Mouse (Mus musculus) embryonic stem cell, embryonic (primary cell): ENCODE measurements at regions not wholly inside any gene's neighbourhood (a gene's known extent, or its start where the extent isn't known, plus 50 kb on each side); places are given as distances from the start of the nearest gene placed in this dataset.

Experiments
- CTCF ChIA-PET, 4 experiments: fragments of 300-600 bp in 2 of 4; fragments of 350-600 bp in 2 of 4; sonication (Branson Sonifier 250); formaldehyde crosslinking; loops; one replicate each; lab custom pipeline; 2022; ENCODE audit warnings: inconsistent platforms in 2 of 4; lab: Charles Lee
- POLR2A ChIA-PET, 4 experiments: fragments of 300-600 bp in 2 of 4; fragments of 350-600 bp in 2 of 4; sonication (Branson Sonifier 250); formaldehyde crosslinking; loops; one replicate each; lab custom pipeline; 2022; ENCODE audit warnings: antibody characterized with exemption in 4 of 4, inconsistent platforms in 1 of 4; lab: Charles Lee

DNA sequence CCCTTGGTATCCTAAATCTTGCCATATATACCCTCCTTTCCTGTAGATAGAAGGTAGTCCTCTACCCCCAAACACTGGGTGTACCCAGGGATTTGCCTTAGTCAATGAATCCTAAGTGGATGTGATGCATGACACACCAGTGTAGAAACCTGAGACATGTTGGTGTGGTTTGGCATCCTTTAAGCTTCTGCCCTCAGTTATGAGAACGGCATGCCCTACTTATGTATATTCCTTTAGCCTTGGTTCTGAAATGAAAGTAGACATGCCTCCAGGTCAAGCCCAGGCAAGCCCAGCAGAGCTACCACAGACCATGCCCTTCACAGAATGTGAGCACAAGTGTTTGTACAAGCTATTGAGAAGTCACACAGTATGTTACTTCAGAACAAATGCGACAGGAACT is 608.4 kb upstream of the 2610301B20Rik start:
- ChIA-PET POLR2A (no interaction called here), CTCF (no interaction called here)

DNA sequence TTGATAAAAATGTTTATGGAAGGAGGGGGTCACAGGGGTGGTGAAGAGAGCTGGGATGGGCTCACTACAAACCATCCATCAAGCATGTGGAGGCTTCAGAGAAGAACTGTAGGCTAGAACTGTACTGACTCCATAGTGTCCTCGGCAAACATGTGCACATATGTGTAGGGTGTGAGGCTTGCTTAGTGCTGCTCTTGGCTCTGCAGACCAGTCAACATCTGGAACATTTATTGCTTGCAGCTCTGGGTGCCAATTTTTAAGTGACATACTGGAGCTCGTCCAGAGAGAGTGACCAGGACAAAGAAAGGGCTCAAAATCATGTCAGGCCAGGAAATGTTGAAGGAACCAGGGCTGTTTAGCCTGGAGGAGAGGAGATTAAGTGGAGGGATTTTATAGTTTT is 588.7 kb upstream of the 2610301B20Rik start:
- CTCF ChIA-PET, result interaction anchor here in 1 of 4 experiments (0.5 kb wide), 1 partner anchor 1044 kb away, joined by 3 read pairs; no protein-coding TSS in a partner anchor
- POLR2A ChIA-PET, result no interaction called here

DNA sequence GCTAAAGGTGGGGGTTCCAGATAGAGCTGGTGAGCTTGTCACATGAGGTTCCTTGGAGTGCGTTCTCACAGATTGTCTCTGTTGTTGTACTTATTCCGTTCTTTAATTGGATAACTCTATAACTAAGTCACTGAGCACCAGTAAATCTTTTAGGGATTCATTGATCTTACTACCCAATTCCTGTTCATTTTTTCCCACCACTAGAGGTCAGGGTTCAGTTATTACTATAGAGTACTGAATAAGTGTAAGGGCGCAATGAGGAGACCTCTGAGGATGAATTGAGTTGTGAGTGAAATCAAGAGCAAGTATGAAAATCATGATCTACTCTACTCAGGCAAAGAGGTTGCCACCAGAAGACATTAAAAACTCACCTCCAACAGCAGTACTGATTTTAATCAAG is 584.0 kb upstream of the 2610301B20Rik start:
- POLR2A ChIA-PET, result no interaction called here
- CTCF ChIA-PET, result no interaction called here

DNA sequence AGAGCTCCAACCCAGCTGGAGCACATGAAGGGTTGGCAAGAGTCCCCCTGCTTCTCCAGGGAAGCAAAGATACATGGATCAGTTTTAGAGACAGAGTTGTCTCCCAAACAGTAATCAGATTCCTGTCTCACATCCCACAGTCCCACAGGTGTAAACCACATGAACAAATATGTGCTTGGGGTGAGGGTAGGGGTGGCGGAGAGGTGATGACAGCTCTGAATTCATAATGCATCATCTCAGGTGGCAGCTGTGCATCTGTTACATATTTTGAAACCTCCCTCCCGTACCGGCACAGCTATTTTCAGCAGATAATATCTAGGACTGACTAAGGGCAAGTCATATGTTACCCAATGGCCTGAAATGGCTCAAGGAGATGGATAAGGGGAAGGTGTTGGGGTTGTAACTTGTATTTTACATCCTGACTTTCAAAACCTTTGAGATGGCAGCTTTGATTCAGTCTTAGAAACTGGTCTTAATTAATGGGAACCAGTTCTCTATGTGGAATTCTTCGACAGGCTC is 579.2 kb upstream of the 2610301B20Rik start:
- ChIA-PET POLR2A (no interaction called here), CTCF (no interaction called here)

DNA sequence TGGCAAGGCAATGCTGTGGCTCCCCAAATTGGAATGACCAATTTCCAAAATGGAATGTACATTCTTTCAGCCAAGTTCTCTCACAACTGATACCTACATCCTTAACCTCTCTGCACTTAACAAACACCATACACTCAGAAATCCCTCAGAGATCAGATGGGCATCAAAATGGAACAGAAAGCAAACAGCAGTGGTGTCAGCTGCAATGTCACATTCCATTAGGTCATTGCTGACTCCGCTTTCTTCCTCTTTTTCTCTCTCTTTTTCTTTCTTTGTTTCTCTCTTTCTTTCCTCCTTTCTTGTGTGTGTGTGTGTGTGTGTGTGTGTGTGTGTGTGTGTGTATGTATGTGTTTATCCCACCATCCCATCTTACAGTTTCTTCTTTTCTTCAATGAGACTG is 578.1 kb upstream of the 2610301B20Rik start:
- POLR2A ChIA-PET, result no interaction called here

DNA sequence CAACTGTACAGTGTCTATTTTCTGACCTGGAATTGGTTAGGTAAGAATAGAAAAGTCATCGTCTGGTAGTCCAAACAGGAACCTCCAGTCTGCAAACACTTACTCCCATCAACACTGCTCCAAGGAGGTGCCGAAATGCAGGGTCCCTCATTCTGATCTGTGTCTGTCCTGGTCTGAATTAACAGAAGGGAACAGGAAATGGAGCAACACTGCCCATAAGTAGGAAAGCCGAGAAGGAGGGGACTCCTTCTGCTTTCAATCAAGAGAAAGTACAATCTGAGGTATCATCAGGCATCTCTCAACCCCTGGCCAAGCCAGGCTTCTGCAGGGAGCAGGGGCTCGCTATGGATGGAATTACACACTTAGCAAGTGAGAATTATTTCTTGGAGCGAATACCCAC is 562.4 kb upstream of the 2610301B20Rik start:
- ChIA-PET CTCF (no interaction called here), POLR2A (no interaction called here)

More for the DNA sequence above, 578.1 kb upstream of the 2610301B20Rik start:
- CTCF ChIA-PET, result no interaction called here

DNA sequence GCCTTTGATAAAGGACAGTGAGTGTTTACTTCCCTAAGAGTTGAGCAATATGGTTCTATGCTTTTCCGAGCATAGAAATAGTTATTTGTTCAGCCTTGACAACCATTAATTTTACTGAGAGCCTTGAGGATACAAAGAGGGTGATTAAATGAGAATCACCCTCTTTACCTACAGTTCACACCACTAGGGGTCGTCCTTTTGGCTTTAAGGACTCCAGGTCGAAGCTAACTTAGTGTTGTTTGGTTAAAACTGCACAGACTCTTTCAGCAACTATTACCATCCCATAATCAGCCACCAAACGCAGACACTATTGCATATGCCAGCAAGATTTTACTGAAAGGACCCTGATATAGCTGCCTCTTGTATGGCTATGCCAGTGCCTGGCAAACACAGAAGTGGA is 559.2 kb upstream of the 2610301B20Rik start:
- CTCF ChIA-PET, result no interaction called here
- POLR2A ChIA-PET, result no interaction called here

DNA sequence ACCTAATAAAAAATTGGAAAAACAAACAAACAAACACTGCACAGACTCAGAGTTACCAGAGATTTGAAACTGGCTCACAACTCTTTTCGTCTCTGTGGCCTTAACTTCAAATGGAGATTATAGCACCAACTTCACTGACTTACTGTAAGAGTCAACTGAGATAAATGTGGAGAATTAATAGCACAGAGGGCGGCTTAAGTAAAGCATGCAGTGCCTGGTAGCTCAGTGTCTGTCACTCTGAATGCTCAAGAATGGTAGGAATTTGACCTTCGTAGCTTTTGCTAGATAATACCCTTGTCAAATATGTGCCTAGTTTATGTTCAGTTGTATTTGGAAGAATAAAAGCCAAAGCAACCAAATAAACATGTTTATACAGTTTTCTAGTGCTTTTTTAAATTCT is 558.4 kb upstream of the 2610301B20Rik start:
- ChIA-PET CTCF (no interaction called here), POLR2A (no interaction called here)

DNA sequence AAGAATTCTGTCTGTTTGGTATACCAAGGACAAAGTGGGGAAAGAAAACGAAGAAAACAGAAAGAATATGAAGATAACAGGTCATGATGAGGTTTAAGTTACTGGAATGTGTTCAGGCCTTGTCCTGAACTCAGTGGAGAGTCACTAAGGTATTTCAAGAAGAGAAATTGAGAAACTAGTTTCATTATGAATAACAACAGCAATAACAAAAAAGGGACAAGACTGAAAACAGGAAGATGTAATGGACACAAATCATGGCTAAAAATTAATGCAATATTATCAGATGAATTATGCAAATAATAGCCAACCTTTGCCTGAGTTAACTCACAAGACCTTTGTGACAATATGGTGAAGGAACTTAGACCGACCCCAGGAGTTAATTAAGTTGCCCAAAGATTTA is 530.2 kb upstream of the 2610301B20Rik start:
- ChIA-PET CTCF (interaction anchor here in 1 of 4 experiments (0.6 kb wide), 1 partner anchor 116 kb away, joined by 5 read pairs; no protein-coding TSS in a partner anchor), POLR2A (no interaction called here)

DNA sequence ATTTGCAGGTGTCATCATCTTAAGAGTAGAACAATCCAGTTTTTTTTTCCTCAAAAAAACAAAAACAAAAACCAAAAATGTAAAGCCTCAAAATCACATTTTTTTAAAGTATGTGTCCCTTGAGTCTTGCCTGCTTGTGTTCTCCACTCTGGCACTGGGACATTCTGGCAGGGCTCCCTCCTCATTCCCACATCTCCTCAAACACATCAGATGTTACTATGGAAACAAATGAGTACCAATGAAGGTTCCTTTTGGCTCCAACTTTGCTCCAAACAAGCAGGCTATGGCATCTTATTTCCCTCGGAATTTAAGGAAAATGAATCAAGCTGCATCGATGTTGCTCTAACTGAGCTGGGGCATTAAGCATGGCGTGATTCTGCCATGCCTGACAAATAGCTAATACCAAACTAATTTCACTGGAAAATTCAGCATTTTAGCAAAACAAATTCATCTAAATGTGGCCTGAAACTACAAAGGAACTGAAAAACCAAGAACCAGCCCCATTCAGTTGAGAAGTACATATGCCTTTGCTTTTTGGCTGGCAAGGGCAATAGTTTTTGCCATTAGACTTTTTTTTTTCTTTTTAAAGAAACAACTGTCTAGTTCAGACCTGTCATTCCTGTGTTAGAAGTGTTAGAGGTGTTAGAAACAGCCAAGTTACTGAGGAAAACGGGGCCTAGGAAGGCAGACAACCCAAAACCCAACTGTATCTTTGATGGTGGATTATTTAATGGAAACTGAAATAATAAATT is 522.2 kb upstream of the 2610301B20Rik start:
- POLR2A ChIA-PET, result no interaction called here
- CTCF ChIA-PET, result no interaction called here

DNA sequence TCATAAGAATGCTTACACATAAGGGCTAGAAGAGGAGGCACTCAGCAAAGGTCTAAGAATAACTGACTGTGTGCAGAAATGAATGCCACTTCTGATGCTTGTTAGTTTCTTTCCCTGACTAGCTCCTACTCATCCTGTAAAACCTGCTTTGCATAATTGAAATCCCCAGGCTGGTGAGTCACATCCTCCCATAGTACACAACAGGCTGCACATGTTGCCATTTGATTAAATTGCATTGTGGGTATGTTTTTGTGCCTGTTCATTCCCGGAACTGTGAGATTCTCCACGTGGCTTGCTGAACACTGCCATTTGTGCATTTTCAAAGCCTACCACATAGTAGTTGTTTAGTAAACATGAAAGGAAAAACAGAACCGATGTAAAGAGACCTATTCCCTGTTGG is 516.7 kb upstream of the 2610301B20Rik start:
- POLR2A ChIA-PET, result no interaction called here
- CTCF ChIA-PET, result no interaction called here

DNA sequence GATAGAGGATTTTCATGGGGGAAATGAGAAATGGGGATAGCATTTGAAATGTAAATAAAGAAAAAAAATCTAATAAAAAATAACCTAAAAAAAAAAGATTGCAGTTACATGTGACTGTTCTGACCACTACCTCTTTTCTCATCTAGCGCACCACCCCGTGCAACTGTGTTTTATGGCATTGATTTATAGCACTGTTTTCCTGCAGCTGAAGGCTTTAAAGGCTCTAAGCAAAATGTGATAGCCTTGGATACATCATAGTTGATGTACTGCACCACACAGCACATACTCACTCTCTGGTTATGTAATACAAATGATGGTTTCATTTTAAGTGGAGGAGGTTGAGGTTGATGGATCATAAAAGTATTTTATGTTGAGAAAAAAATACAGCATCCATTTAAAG is 484.5 kb upstream of the 2610301B20Rik start:
- POLR2A ChIA-PET, result no interaction called here
- CTCF ChIA-PET, result no interaction called here

DNA sequence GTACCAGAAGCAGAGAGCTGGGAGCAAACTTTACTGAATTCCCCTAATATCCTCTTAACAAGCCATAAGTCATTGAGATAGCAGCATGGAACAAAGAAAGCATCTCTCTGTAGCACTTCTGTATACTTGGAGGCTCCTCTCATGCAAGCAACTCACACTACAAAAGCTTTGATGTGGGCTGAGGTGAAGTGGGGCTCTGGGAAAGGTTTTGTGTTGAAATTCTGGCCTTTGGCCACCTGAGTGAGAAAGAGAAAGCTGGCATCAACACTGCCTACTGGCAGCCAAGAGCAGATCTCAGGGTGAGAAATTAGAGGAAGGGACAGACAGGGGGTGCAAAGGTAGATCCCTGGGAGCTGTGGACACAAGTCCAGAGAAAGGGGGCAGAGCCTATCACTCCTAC is 477.0 kb upstream of the 2610301B20Rik start:
- ChIA-PET CTCF (no interaction called here), POLR2A (no interaction called here)

DNA sequence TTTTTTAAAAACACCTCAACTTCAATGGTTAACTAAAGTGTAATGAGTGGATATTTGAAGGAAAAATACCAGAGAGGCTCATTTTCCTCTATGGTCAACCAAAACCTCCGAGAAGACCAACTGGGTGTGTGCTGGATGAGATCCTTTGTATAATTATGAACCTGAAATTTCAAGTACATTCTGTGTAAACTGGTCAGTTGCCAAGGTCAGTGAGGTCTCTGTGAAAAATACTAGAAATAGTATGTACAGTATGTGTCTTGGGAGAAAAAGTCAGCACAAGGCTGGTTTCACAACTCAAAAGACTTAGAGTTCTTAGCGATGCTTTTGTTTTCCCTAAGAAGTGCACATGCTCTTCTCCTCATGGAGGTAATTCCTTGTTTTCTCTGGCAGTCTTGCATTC is 476.2 kb upstream of the 2610301B20Rik start:
- ChIA-PET CTCF (no interaction called here), POLR2A (no interaction called here)

DNA sequence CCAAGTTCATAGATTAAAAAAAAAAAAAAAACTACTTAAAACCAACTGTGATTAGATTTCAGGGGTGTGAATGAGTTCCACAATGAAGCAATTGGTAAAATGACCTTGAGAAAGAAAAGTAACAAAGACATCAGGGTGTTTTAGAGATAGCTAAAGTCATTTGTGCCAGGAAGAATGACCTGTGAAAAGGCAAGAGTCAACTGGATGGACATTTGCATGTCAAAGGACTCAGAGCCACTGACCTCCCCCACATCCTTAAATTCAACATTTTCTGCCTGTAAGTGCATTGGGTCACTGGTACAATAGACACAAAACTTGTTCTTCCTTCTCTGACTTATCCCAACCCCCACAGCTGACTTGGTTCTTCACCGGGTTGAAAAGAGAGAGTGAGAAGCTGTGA is 474.6 kb upstream of the 2610301B20Rik start:
- ChIA-PET POLR2A (interaction anchor here in 3 of 4 experiments (0.6 to 1.0 kb wide), 6 partner anchors 60 to 653 kb away, joined by 3 to 5 read pairs (median 3); no protein-coding TSS in a partner anchor), CTCF (interaction anchor here in 1 of 4 experiments (0.9 kb wide), 1 partner anchor 574 kb away, joined by 3 read pairs; no protein-coding TSS in a partner anchor)

DNA sequence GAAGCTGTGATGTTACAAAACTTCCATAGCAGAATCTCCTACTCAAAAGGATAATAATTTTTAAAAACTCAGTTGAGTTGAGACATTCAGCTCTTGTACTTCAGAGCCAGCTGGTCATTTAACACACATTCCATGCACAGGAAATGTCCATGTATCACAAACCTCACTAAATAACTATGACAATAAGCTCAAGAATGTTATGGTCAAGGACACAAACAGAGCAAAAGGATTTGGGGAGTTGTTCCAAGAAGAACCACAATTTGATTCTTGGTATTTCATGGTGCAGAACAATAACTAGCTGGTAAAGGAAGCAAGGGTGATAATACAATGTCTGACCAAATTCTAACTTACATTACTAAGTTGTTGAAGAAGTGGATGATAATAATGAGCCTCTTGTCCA is 471.4 kb upstream of the 2610301B20Rik start:
- ChIA-PET POLR2A (no interaction called here), CTCF (no interaction called here)

DNA sequence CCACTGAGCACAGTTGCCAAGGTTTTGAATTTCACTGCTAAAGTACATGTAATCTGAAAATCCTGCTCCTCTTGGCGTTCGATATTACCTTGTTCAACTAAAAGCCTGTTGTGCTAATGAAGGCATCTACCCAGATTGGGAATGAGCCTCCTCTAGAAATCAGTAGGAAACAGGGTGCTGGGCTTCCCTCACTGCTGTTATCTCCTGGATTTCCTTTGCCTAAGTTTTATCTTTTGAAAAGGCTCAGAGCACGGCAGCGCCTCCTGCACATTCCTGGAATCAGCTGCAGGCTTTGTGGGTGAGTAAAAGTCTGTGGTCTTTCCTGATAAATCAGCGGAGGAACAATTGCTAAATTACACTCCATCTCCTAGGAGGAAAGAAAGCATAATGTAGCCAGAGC is 469.9 kb upstream of the 2610301B20Rik start:
- CTCF ChIA-PET, result interaction anchor here in 1 of 4 experiments (0.7 kb wide), 1 partner anchor 105 kb away, joined by 3 read pairs; no protein-coding TSS in a partner anchor

DNA sequence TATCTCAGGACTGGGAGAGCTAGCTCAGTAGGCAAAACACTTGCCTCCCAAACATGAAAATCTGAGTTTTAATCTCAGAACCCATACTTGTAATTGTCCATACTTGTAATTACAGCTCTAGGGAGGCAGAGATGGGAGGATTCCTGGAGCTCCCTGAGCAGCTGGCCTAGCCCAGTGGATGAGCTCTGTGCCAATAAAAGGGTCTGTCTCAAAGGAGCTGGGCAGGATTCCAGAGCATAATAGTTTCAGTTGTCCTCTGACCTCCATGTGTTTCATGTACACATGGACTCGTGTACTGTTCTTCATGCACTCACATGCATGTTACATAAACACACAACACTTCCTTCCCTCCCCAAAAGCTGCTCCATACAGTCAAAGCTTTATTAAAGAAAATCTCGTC is 469.2 kb upstream of the 2610301B20Rik start:
- ChIA-PET POLR2A (interaction anchor here in 1 of 4 experiments (1.3 kb wide), 1 partner anchor 18 kb away, joined by 3 read pairs; no protein-coding TSS in a partner anchor), CTCF (no interaction called here)

More for the DNA sequence above, 469.9 kb upstream of the 2610301B20Rik start:
- POLR2A ChIA-PET, result interaction anchor here in 1 of 4 experiments (1.3 kb wide), 1 partner anchor 18 kb away, joined by 3 read pairs; no protein-coding TSS in a partner anchor

DNA sequence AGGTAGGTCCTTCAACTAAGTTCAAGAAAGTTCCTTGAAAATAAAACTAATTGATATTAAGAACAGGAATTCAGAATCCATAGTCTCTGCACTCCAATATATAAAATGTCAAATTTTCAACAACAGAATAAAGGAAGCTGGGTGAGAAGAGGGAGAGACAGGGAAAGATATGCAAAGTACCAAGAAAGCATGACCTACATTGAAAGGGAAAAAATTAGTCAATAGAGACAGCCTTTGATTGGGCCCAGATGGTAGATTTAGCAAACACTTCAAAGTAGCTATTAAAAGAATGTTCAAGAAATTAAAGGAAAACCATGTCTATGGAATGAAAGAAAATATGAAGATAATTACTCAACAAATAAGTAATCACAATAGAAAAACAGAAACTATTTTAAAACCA is 460.0 kb upstream of the 2610301B20Rik start:
- CTCF ChIA-PET, result no interaction called here

DNA sequence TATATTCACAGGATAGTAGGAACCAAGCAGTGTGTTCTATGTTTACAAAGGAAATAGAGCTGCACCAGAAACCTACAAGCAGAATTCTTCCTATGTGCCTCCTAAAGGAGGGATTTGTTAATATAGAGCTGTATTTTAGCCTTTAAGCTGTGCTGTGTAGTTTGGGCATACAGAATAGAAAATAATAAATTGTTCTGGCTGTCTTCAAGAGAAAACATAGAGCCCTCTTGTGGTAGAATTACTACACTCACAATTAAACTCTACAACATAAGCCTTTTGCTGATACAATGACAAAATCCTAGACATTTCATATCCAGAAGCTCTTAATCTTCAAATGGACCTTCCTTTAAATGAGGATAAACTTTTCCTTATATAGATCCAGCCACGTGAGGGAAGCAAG is 452.9 kb upstream of the 2610301B20Rik start:
- ChIA-PET POLR2A (no interaction called here), CTCF (interaction anchor here in 1 of 4 experiments (0.6 kb wide), 1 partner anchor 414 kb away, joined by 3 read pairs; no protein-coding TSS in a partner anchor)

More for the DNA sequence above, 460.0 kb upstream of the 2610301B20Rik start:
- POLR2A ChIA-PET, result no interaction called here

DNA sequence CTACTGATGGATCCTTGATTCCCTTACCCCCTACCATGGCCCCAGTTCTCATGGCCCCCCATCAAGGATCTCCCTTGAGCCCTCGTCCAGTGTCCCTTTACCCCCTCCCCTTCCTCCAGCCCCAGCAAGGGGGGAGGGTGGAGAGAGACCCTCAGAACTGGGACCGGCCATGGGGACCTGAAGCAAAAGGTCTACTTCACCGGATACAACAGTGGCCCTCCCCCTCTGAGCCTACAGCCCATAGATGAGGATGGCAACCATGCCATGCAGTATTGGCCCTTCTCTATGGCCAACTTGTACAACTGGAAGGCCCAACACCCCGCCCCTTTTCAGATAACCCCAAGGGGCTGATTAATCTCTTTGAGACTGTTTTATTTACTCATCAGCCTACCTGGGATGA is 439.9 kb upstream of the 2610301B20Rik start:
- CTCF ChIA-PET, result no interaction called here

More for the DNA sequence above, 439.9 kb upstream of the 2610301B20Rik start:
- POLR2A ChIA-PET, result no interaction called here
